Mouse (Mus musculus): ENCODE results near the gene Retreg1.
A peak's percentile ranks its signal among the peaks of the same experiment; 100 is the strongest.

Retreg1 gene

DNA sequence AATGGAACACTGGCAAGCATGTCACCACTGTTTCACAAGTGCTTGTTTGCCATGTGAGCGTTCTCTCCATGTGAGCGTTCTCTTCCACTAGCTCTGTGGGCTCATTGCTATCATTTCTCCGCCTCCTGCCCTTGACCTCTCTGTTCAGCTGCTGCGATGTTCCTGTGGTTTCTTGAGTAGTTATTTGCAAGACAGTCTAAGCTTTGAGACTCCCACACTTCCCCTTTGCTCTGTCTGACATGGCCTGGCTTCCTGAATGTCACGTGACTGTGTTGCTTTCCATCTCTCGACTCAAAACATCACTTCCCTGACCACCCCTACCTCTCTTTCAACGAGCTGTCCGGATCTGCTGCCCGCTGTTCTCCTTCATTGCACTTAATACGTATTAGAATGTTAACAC, 14.5 kb upstream of the Retreg1 start:
- no peak for DNase-seq (ENCODE audit: inconsistent age in 2 of 2, low spot score in 1 of 2)

DNA sequence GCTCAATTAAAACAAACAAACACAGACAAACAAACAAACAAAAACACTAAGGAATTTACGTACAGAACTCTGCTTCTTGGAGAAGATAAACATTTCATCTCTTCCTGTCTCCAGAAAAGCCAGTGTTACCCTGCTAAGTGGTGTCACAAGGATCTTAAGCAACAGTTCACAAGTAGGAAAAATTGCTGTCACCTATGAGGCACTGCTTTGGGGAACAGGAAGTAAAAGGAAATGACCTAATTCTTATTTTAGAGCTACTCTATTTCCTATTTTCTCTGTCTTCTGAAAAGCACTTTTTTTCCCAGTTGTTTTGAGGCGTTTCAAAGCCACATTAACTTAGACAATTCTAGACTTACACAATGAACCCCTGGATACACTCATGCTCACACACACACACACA, 12.6 kb upstream of the Retreg1 start:
- no peak for DNase-seq (ENCODE audit: inconsistent age in 2 of 2, low spot score in 1 of 2)

DNA sequence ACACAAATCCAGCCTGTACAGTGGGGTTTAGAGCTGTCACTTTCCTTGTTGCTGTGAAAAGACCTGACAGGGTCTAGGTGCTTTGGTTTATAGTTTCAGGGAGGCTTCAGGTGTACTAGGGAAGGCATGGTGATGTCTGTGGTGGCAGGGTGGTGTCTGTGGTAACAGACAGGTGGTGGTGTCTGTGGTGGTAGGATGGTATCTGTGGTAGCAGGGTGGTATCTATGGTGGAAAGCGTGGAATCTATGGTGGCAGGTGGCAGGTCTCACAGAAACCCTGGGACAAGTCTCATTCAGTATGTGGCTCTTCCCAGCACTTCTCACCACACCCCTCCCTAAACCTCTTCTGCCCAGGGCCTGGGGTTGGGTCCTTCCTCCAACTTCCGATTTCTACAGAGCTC, 8.7 kb upstream of the Retreg1 start:
- DNase-seq (ENCODE audit: inconsistent age in 2 of 2, low spot score in 1 of 2) = no peak

DNA sequence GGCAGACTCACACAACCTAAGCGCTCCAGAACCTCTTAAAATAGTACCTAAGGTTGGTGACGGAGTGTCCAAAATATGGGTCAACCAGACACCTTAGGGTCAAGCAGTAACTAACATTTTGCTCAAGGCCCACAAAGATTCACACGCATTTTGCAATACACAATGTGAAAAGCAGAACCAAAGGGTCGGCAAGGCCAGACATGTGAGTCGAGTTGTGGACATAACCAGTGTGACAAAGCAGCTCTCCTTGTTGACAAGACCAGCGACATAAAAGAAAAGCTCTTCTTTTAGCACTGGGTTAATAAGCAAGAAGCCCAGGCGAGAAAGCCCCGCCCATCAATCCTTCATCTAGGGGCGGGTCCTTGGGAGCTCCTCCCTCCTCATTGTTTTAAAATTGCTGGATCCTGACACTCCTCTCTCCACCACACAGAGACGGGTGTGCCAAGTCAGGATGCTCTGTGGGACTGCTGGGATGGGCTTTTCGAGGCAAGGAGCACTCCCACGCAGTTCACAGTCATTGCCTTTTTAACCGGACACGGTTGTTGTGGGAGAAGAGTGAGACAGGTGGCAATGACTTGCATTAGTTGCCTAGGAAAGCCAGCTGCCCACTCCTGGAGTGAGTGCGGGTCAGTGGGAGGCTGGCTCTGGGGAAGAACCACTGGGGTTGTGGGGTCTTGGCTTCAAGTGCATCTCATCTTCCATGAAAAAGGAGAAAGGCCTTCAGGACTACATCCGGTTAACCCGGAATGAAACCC, 7.9 kb upstream of the Retreg1 start:
- DNase-seq (ENCODE audit: inconsistent age in 2 of 2, low spot score in 1 of 2) = no peak

DNA sequence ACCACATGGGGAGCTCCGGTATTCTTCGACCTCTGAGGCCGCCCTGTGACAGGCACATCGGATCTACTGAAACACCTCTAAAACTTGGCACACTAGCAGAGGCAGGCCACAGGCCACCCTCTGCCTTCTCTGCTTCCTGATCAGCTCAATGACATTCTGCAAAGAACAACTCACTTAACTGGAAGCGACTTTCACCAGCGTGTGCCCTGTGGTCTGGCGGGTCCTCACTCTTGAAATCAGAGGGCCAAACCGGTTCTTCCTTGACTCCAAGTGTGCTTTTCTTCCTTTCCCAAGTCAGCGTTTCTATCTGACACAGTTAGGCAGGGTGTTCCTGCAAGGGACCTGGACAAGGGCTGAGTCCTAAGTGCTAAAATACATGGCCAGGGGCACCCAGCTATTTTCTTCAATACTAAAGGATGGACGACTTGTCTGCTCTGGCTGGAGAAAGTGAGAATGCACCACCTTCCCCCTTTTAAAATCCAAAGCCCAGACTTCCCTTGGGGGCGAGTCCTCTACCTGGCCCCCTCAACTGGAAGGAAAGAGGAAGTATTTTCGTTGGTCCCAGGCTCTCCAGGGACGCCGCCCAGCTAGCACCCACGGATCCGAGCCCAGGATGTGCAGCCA, 406 bp upstream of the Retreg1 start:
- DNase-seq (ENCODE audit: inconsistent age in 2 of 2, low spot score in 1 of 2) = no peak

DNA sequence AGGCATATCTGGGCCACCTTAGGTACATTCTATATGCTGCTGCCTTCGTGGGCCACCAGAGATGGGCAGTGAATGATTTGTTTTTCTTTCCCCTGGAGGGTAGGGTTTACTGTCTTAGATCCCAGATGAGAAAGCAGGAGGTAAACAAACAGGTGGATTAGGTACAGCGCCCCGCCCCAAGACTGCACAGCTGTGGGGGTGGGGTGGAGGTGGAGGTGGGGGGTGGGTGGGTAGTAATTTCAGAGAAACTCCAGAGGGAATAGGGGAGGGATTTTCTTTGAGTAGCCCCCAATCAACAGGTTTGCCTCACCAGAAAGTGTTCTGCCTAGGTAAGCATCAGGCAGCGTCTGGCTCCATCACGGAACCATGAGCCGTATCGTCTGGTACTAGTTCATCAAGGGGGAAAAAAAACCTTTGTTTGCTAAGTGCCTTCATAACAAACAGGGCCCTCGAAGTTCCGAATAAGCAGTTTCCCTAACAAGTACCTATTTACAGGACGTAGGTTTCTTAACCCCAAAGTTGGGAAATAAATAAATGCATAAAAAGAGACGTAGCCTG, 1.1 kb downstream of the Retreg1 start:
- DNase-seq (ENCODE audit: inconsistent age in 2 of 2, low spot score in 1 of 2) = no peak

DNA sequence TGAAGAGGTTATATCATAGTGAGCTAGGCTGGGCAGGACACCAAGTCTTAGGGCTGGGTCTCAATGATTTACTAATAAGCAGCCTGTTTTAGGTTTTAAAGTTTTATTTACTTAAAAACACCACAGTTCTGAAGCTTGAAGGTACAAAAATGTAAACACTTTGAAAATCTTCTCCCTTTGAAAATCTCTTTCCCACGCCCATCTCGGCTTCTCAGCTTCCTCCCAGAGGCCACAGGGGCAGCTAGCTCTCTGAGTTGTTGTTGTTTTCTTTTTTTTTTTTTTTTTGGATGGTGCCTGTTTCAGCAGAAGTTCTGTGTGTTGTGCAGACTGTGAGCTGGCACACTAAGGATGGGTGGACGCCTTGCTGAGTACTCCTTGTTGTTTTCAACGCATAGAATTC, 1.8 kb downstream of the Retreg1 start:
- DNase-seq (ENCODE audit: inconsistent age in 2 of 2, low spot score in 1 of 2) = no peak

DNA sequence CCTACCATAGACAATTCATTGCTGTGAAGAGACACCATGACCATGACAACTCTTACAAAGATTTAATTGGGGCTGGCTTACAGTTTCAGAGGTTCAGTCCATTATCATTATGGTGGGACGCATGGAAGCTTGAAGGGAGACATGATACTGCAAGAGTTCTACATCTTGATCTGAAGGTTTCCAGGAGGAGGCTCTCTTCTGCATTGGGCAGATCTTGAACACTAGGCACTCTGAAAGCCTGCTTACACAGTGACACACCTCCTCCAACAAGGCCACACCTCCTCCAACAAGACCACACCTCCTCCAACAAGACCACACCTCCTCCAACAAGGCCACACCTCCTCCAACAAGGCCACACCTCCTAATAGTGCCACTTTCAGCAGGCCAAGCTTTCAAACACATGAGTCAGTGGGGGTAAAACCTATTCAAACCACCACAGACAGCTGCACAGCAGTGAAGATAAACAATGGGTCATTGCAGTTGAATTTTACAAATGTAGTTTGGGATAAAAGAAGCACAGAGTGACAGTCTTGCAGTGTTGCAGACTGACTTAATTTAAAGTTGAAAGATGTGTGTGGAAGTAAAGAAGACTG, 4.7 kb downstream of the Retreg1 start:
- no peak for DNase-seq (ENCODE audit: inconsistent age in 2 of 2, low spot score in 1 of 2)

DNA sequence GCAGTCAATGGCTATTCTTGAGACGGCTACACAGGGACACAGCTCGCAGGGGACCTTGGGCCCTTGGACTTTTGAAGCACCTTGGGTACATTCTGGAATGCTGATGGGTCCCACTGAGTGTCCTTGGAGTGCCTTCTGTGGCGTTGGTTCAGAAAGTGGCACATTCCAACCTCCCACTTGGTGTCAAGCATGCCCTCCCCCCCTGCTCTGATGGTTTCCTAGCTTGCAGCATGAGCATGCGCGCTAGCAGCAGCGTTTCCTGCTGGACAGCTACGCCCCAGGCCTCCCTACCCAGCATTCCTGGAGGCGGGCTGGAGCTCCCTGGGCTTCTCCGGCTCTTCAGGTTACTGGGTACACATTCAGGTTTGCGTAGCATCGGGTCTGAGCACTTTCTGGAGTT, 7.6 kb downstream of the Retreg1 start:
- no peak for DNase-seq (ENCODE audit: inconsistent age in 2 of 2, low spot score in 1 of 2)

DNA sequence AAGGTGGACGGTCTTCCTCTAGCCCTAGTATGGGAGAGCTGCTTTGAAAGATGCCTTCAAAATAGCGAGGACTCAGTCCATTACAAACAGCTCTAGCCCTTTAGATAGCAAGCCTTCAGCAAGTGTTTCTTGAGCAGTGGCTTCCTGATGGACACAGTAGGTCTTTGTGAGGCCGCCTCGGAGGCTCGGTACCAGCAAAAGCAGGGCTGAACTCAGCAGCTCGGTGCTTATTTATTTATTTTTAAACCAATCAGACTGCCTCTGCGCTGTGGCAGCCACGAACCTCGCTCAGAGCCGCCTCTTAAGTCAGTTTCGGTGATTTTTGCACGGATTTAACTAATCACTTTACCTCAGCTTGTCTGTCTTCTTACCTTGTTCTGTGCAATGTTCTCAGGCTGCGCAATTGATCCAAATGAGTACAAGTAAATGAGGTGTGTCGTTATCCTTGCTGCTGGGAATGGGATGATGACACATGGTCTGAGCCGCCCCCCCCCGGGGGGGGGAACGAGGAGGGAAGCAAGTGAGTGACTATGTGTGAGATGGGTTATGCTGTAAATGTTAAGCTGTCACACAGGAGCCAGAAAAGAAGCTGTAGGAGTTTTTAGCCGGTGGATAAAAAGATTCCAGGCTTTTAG, 11.4 kb downstream of the Retreg1 start:
- DNase-seq (ENCODE audit: inconsistent age in 2 of 2, low spot score in 1 of 2) = no peak

DNA sequence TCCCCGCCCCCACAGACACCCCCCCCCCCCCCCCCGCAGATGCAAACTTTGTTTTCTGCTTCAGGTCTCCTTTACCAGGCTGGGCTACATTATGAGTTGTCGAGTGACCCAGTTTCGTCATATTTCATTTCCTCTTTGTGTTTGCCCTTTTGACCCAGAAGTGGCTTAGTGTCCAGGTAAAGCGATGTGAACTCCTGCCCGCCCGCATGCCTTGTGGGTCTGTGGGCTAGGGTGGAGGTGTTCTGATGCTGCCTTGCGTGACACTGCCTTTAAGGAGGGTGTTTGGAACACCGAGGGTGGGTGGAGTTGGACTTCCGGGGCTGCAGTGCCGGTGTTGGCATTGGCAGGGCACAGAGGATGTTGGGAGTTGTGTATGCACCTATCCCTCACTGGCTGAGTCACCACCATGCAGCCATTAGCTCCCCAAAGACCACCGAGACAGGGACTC, 15.7 kb downstream of the Retreg1 start:
- peak in 1 of 2 experiments; percentile 39 for DNase-seq (ENCODE audit: inconsistent age in 2 of 2, low spot score in 1 of 2)

DNA sequence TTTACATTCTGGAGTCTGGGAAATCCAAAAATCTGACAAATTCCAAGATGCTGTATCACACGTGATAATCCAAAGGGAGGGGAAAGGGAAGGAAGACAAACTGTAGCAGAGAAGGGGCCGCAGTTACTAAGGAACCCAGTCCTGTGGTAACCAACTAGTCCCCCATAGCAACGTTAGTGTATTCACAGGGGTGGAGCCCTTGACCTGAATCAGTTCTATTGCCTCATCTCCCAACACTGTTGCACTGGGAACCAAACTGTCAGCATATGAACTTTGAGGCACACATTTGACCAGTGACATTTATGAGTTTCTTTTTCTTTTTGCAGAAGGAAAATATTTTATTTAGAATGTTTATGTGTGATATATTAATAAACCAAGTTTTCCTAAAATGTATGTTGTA, 16.5 kb downstream of the Retreg1 start:
- DNase-seq (ENCODE audit: inconsistent age in 2 of 2, low spot score in 1 of 2) = peak in 1 of 2 experiments; percentile 70

DNA sequence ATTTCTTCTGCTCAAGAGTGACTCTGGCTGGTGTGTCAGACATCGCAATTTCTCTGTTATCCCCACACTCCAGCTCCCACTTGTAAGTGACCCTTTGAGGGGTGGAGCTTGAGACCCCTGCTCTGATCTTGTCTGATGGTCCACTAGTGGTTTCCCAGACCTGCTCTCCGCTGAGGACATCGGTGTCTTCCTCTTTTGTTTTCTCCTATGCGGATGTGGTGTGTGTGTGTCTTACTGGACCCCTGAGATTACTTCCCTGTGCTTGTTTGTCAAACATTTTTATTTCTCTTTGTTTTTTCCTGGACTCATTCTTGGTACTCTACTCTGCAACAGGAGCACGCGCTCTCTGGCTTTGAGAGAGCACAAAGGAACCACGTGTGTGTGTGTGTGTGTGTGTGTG, 18.9 kb downstream of the Retreg1 start:
- DNase-seq (ENCODE audit: inconsistent age in 2 of 2, low spot score in 1 of 2) = no peak

DNA sequence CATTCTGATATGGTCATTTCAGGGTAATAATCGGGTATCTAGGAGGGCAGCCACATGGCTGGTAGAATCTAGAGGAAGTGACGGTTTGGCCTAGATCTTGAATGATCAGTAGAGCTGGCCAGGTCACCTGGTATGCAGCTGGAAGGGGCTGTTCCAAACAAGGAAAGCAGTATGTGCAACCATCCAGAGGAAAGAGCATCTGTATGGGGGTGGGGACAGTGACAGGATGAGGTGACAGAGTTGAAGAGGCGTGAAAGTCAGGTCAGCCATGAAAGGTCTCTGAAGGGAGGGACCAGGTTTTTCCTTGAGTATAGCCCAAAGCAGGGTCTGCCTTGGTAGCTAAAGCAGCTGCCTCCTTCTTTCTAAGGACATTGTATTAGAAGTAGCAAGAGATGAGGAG, 22.6 kb downstream of the Retreg1 start:
- DNase-seq (ENCODE audit: inconsistent age in 2 of 2, low spot score in 1 of 2) = no peak

DNA sequence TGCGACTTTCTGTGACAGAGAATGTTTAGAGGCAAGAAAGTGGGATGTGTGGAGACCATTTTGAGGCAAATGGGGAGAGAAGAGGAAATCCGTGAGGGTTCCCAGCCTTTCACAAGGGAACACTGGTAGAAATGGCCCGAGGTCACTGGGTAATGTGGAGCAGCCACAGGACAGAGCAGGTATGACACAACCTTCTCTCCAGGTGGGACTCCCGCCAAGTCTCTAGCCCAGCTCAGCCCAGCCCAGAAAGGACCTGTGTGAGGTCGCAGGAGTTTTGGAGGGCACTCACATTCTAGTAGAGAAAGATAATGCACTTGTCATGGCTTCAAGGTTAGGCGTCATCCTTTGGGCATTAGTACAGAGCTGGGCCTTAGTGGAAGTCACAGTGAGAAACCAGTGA, 23.1 kb downstream of the Retreg1 start:
- no peak for DNase-seq (ENCODE audit: inconsistent age in 2 of 2, low spot score in 1 of 2)

DNA sequence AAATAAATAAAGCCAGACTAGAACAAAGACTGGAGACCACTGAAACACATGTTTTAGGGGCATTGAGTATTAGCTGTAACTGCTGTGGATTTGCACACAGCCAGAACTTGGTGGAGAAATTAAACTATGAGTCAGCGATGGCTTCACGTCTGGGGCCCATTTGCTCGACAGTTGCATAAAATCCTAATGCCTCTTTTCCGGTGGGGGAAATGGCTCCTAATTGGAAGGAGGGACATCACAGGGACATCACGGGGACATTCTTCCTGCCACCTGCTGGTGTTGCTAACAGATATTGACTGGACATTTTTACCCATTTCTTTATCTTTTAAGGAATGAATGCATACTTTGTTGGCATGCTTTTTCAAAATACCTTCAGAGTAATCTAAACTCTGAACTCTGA, 26.1 kb downstream of the Retreg1 start:
- DNase-seq (ENCODE audit: inconsistent age in 2 of 2, low spot score in 1 of 2) = no peak

DNA sequence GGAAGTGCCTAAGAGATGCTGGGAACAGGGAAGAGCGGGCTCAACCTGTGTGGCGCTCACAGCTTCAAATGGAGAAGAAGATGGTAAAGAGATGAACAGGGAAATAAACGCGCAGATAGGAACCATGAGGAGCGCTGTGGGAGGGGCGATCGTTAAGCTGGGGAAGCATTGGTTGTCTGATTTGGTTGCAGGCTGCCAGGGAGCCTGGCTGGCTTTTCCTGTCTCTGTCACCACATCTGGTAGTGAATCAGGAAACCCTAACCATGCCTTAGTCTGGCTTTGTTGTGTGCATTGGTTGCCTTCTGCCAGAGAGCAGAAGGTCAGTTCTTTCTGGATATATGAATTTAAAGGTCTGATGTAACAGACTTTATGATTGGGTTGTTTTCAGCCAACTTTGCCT, 28.5 kb downstream of the Retreg1 start:
- DNase-seq (ENCODE audit: inconsistent age in 2 of 2, low spot score in 1 of 2) = no peak

DNA sequence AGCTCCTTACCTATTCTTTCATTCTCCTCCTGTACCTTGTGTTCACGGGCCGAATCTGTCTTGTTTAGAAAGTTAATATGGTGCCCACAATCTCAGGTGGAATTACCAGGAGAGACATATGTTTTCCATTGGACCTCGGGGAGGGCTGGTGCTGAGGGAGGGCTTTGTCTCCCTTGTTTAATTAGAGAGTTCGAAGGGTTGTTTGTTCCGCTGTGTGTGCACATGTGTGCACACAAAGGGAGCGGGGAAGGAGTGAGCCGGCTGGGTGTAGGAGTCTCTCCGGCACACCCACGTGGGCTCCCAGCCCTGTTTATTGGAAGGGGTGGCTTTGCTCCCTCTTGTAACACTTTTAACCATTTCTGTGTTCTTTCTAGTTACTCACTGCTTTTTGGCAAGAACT, 29.1 kb downstream of the Retreg1 start:
- DNase-seq (ENCODE audit: inconsistent age in 2 of 2, low spot score in 1 of 2) = no peak

DNA sequence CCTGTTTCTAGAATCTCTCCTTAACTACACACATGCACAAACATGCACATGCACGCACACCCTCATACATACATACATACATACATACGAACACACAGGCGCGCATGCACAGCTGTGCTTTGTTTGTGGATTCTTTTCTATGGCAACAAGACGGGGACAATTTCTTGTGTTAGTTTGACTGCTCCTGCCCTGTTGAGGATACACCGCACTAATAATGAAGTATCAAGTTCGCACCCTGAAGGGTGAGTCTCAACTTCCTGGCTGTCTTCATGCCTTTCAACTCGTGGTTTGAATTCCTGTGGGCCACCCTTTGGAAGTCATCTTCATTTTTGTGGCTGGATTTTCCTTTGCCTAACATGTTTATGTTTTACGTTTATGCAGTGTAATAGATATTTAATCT, 29.7 kb downstream of the Retreg1 start:
- DNase-seq (ENCODE audit: inconsistent age in 2 of 2, low spot score in 1 of 2) = no peak

DNA sequence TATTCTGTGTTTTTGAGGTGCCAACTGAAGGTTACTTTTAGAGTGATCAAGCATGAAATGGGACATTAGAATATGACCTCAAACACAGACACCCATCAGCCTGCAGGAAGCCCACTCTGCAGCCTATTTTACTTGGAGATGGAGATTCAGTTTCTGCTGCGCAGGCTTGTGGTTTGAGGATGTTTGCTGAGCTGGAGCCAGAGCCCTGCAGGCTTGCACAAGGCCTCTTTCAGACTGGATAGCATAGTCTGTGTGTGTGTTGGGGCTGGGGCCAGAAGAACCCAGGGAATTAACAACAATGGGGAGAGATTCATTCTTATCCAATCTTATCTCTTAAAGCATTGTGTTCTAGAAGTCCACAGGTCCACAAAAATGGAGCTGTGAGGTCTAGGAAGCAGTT, 30.6 kb downstream of the Retreg1 start:
- peak in 1 of 2 experiments; percentile 30 for DNase-seq (ENCODE audit: inconsistent age in 2 of 2, low spot score in 1 of 2)

DNA sequence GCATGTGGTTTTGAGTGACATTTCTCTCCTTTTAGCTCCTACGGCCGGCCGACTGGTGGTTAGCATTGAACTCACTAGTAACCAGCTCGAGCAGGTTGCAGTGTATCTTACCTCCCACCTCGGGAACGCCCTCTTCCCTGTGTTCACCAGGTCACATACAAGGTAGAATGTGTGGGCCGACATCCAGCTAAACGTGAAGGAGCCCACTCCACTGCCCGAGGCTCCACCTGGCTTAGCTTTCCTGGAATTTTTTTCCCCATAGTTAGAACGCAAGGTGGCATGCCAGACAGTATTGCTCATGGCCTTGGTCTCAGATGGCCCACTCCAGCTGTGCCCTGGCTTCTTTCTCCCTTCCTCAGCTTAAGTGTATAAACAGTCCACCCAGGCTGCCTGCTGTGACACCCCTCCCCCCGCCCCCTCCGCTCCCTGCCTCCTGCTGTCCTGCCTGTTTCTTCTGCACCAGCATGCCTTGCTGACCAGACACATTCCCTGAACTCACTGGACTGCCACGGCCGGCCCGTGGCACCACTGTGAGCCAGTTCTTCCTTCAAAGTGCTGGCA, 33.7 kb downstream of the Retreg1 start:
- no peak for DNase-seq (ENCODE audit: inconsistent age in 2 of 2, low spot score in 1 of 2)

All from adrenal gland, adult (tissue).